Mouse (Mus musculus) E14TG2a.4 (cell line): ENCODE measurements at regions not wholly inside any gene's neighbourhood (a gene's known extent, or its start where the extent isn't known, plus 50 kb on each side); places are given as distances from the start of the nearest gene placed in this dataset.

Experiments used
- H3K27me3 ChIP-seq: 2 replicates; pipeline ENCODE4 v1.6.1; 2014; ENCODE audit warnings: low read length, control low read depth; ENCODE audit not compliant: insufficient read depth
- H3K36me3 ChIP-seq: 2 replicates; pipeline ENCODE4 v1.6.1; 2014; ENCODE audit warnings: low read length, control low read depth; ENCODE audit not compliant: insufficient read depth
- H3K4me1 ChIP-seq: replicated peaks from 2 replicates; pipeline ENCODE4 v1.6.1; 2014; ENCODE audit warnings: low read depth, low read length, control low read depth
- H3K4me3 ChIP-seq: replicated peaks from 2 replicates; pipeline ENCODE4 v1.5.1; 2014; ENCODE audit warnings: mild to moderate bottlenecking, low read length
- H3K9me3 ChIP-seq: 2 replicates; pipeline ENCODE4 v1.6.1; 2014; ENCODE audit warnings: low read length, control low read depth
- CTCF ChIP-seq: conservative IDR thresholded peaks from 2 replicates; pipeline ENCODE4 v1.5.1; 2014; ENCODE audit warnings: low read length
- NANOG ChIP-seq: IDR thresholded peaks from 2 replicates; pipeline ENCODE4 v1.6.1; 2014; ENCODE audit warnings: borderline replicate concordance, low read length, mixed read lengths
- POU5F1 ChIP-seq: IDR thresholded peaks from 2 replicates; pipeline ENCODE4 v1.6.1; 2014; ENCODE audit warnings: low read length, borderline replicate concordance

DNA sequence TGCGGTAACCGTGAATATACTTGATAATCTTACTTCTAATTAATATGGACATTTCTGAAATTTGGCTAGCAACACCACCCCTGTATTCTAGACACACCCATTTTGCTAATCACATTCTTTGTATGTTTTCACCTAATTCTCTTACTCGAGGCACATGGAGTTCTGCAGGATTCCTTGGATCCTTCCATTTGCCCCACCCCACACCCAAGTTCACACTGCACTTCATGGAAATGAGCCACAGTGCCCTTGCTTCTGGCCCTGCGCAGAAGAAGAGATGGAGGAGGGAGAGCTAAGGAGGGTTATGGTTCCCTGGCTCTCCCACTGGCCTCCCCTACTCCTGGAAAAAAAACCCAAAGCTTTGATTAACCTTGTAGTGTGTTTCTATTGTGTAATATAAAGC, 487.9 kb upstream of the Tnp1 start:
- Histone ChIP-seq H3K4me1 (peaks cover 28% of the 10 kb centered on the region), H3K9me3 (peaks cover 6% of the 10 kb centered on the region; the same call in 1 of the 2 replicates), H3K36me3 (no peaks in the 10 kb centered on the region), H3K4me3 (no peak overlapping the region), H3K27me3 (no peaks in the 10 kb centered on the region)
- no peak for TF ChIP-seq CTCF
- TF ChIP-seq NANOG = no peak
- TF ChIP-seq POU5F1 = no peak

DNA sequence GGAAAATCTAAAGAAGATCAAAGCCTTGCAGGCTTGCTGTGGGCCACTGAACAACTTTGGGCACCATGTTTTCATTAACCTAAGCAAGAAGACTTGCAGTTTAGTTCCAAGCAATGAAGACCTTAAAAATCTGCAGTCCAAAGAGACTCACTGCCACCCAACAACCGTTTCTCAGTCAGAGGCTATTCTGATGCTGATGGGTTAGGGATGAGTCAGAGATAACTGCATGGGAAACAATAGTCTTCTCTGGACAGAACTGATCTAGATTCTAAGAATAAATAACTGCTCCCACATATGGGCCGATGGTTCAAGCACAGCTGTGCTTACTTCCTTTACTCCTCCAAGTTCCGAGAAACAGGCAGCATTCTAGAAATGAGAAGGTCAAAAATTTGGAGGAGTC, 485.0 kb upstream of the Tnp1 start:
- Histone ChIP-seq H3K36me3 (no peaks in the 10 kb centered on the region), H3K4me1 (peaks cover 22% of the 10 kb centered on the region), H3K9me3 (no peaks in the 10 kb centered on the region), H3K27me3 (no peaks in the 10 kb centered on the region), H3K4me3 (no peak overlapping the region)
- TF ChIP-seq NANOG (peak; percentile 49; the same call in 1 of the 2 replicates), POU5F1 (peak; percentile 24; the same call in 1 of the 2 replicates), CTCF (no peak)

DNA sequence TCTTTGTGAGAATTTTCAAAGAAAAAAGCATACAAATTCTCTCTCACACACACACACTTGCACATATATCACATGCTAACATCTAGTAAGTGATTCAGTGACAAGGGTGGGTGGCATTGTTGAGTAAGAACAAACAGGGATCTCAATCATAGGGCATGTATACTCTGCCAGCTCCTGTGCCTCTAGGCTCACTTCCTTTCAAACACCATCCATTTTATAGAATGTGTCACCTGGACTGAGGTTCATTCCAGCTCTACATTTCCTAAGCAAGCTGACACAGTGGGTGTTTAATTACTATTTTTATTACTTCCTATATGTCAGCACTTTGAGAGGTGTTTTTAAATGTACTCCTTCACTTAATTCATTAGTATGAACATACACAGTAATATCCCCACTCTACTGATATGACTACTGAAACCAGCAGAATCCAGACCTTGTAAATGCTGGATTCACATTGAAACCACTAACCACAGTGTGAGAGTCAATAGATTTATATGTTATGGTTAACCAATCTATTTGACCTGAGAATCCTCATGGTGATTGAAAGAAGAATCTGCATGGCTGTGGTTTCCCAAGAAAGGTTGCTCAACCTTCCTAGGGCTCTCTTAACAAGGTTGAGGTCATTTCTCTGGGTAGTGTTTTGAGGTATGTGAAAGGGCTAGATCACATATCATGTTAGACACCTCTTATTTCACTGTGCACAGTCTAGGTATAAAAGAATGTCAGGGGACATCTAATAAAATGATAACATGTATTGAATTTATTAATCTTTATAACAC, 480.5 kb upstream of the Tnp1 start:
- H3K4me3 ChIP-seq = no peak overlapping the region
- no peaks in the 10 kb centered on the region for H3K36me3 ChIP-seq
- H3K4me1 ChIP-seq = peaks cover 13% of the 10 kb centered on the region
- no peaks in the 10 kb centered on the region for H3K9me3 ChIP-seq
- H3K27me3 ChIP-seq = no peaks in the 10 kb centered on the region
- no peak for TF ChIP-seq NANOG
- no peak for TF ChIP-seq POU5F1
- TF ChIP-seq CTCF = no peak

DNA sequence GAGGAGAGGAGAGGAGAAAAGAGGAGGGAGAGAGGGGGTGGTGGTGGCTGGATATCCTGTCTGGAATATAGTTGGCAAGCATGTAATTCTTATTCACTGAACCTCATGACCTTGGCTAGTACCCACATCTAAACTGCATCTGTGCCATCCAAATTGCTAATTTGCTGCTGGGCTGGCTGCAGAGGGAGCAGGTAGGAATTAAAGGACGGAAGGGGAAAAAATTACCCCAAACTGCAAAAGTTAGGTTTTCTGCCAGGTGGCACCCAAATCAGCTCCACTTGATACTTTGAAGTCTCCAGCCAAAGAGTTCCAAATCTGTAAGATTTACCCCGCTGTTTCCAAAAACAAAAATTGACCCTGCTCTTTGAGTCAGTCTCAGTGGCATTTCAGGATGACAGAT, 466.2 kb upstream of the Tnp1 start:
- Histone ChIP-seq H3K4me1 (no peaks in the 10 kb centered on the region), H3K4me3 (no peak overlapping the region), H3K27me3 (no peaks in the 10 kb centered on the region), H3K36me3 (no peaks in the 10 kb centered on the region), H3K9me3 (peaks cover 27% of the 10 kb centered on the region)
- TF ChIP-seq CTCF (no peak), POU5F1 (no peak), NANOG (no peak)

DNA sequence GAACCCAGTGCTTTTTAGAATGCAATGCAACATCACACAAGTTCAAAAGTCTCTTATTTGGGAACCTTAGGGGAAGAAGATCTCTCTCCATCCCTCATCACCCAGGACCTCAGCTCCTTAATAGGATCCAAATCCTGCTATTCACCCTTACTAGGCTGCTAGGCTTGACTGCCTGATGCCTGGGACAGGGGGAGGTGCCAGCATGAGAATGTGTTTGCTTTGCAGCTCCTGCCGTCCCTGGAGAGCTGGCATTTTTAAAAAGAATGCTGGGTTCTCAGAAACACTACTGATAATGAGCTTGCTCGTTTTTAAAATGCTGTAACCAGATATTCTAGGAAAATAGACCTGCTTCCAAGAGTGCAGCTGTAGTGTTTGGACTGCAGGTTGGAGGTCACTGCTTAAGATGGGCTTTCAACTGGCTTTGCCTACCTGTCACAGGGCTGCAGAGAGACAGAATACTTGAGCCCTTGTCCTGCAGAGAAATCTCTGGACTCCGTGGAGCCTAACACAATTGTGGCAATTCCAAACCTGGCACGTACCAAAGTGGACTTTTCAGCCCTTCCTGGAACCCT, 463.7 kb upstream of the Tnp1 start:
- Histone ChIP-seq H3K36me3 (no peaks in the 10 kb centered on the region), H3K4me1 (no peaks in the 10 kb centered on the region), H3K27me3 (no peaks in the 10 kb centered on the region), H3K9me3 (peaks cover 24% of the 10 kb centered on the region), H3K4me3 (no peak overlapping the region)
- no peak for TF ChIP-seq CTCF
- no peak for TF ChIP-seq NANOG

DNA sequence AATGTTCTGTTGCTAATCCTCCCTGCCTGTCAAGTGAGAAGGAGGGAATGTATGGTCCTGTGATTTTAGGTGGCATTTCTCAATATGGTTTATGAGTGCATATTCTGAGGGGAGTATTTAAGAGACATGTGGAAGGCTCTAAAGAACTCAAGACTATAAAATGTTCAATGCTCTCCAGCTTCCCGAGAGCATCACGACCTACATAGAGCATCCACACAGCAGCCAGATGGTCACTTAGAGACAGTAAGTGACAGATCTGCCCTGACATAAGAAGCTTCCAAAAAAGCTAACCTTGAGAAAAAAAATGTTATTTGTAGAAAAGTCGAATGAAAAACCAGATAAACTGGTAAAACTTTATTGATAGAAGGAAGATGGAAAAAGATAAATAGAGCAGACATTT, 444.9 kb upstream of the Tnp1 start:
- Histone ChIP-seq H3K9me3 (no peaks in the 10 kb centered on the region), H3K4me3 (no peak overlapping the region), H3K36me3 (no peaks in the 10 kb centered on the region), H3K27me3 (no peaks in the 10 kb centered on the region), H3K4me1 (no peaks in the 10 kb centered on the region)
- TF ChIP-seq POU5F1 = no peak
- no peak for TF ChIP-seq NANOG
- TF ChIP-seq CTCF = no peak

- Histone ChIP-seq H3K27me3 (no peaks in the 10 kb centered on the region), H3K4me3 (no peak overlapping the region), H3K4me1 (no peaks in the 10 kb centered on the region), H3K9me3 (no peaks in the 10 kb centered on the region), H3K36me3 (no peaks in the 10 kb centered on the region)
- TF ChIP-seq NANOG (no peak), POU5F1 (no peak), CTCF (no peak)
Observed at GRCm38 (mm10) chr1:73459754-73460534, 444.2 kb upstream of the Tnp1 start.

- no peak overlapping the region for H3K4me3 ChIP-seq
- H3K36me3 ChIP-seq = no peaks in the 10 kb centered on the region
- H3K9me3 ChIP-seq = 0 out of 2 replicates have a peak, but pooled peaks cover 5% of the 10 kb centered on the region
- no peaks in the 10 kb centered on the region for H3K4me1 ChIP-seq
- H3K27me3 ChIP-seq = no peaks in the 10 kb centered on the region
- TF ChIP-seq POU5F1 = no peak
- no peak for TF ChIP-seq CTCF
- TF ChIP-seq NANOG = no peak
Observed at GRCm38 (mm10) chr1:73457261-73457660, 441.6 kb upstream of the Tnp1 start.
